Mouse (Mus musculus) neural tube, embryonic 10.5 days (tissue): ENCODE results near the gene Fbxw8.

Experiments
- DNase-seq: peaks from one replicate; pipeline ENCODE4 v3.0.0-alpha.2; 2017; ENCODE audit warnings: low spot score; ENCODE audit errors: extremely low spot score

Gene Fbxw8

DNA sequence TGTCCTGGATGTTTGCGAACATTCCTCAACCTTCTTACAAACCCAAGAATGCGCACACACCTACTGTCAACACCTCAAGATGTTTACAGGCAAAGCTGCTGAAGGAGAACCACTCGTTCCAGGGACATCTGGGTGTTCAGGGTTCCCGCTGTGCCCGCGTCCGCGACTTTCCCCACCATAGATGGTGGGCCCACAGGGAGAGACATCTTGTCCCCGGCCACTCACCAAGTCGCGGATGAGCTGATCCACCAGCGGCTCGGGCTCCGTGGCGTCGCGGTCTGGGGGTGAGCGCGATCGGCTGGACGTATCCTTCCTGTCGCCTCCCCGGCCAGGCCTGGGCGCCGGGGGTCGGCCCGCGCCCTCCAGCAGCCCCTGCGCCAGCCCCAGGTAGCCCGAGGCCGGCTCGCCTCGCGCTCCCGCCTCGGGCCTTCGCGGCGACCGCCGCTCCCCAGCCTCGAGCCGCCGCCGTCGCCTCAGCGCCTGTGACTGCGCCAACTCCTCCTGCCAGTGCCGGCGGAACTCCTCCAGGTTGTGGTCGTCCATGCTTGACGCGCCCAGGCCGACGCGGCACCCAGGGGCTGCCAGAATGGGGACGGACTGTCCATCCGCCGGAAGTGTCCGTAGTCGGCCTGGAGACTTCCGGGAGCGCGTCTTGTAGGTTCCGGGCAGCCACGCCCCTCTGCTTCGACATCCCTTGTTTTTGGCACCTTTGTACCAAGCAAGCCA, at the start of gene Fbxw8:
Gene Fbxw8 (minus strand): TSS at position 626 of the 726 bp plus-strand sequence.
- DNase-seq: peak; percentile 95

DNA sequence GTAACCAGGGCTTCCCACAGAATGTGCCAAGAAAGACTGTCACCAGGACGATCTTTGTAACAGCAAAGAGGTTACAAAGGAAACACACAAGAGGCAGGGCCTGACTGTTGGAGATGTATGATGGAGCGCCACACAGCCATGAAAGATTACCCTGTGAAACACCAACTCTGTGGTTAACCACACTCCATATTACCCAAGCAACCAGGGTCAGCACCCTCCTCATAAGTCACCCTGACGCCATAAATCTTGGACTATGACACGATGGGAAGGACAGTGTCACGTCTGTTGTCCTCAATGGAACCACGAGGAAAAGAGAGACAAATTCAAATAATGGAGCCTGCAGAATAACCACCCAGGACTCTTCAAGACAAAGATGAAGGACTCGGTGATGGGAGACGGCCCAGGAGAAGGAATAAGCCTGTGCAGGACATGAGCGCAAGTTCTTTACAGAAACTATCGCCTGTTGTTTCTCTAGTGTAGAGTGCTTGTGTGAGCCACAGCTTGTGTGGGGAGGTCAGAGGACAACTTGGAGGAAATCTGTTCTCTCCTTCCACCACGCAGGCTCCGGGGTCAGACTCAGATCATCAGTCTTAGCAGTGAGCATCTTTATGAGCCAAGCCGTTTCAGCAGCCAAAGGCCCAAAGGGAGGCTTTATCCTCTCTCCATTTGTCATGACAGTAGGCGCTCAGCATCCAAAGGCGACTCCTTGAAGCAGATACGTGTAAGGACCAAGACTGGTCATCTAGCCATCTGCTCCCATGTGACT, 49.6 kb upstream of the Fbxw8 start:
- peak; percentile 25 for DNase-seq

DNA sequence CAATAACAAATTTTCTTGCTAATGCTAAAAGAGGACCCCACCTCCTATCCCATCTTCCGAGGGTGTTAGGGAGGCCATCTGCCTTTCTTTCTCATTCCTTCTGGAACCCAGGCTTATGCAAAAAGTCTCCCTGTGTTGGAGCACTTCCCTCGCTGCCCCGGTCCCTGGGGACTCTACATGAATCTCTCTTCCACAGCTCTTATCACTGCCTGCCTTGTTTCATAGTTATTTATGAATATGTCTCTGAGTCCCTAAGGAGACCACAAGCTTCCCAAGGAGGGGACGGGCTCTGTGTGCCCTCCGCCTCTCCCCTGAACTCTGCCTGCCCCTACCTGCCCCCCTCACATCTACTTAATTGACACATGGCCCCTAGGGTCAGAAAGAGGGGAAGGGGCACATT, 44.4 kb upstream of the Fbxw8 start:
- DNase-seq: no peak

DNA sequence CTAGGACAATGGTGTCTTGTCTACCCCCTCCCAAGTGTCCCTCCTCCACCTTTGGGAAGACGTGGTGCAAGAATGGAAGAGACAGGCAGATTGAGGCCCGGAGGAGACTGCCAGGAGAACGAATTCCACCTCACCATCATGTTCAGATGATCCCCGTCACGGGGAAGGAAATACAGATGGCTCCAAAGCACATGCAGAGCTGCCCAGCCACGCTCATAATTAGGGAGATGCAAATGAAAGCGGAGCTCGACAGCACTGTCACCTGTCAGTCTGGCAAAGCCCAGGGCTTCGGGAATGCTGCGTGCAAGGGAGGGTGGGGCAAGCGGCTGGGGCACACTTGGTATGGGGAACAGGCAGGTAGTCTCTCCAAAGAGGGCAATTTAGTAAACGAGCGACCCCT, 42.2 kb upstream of the Fbxw8 start:
- DNase-seq: no peak

DNA sequence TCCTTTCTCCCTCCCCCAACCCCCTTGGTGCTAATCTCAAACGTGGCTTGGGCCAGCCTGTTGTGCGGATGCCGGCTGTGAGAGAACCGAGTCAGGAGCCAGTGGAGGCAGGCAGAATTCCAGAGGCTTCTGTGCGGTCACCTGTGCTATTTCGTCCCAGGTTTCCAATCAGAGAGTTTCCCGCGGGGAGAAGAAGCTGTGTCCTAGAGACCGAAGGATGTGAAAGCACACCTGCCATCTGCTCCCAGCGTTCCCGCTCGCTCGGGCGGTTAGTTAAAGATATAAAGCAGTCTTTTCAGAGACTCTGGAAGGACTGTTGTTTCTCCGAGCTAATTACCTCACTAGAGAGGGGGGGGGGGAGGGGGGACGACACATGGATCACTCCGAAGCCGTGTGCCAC, 37.0 kb upstream of the Fbxw8 start:
- DNase-seq: no peak

DNA sequence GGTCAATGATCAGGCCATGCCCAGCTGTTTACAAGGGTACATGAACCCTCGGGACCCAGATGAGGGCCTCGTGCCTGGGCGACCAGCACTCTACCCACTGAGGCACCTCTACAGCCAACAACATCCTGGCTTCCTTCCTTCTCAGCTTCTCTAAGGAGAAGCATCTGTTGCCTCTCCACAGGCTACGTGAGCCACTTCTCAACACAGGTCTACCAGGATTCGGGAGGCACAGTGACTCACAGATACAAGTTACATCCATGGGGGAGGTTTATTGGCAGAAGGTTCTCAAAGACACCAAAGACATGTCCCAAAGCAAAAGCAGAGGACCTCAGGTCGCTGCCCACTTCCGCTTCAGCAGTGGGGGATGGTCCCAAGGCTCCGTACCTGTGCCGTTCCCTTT, 35.2 kb upstream of the Fbxw8 start:
- DNase-seq: no peak

DNA sequence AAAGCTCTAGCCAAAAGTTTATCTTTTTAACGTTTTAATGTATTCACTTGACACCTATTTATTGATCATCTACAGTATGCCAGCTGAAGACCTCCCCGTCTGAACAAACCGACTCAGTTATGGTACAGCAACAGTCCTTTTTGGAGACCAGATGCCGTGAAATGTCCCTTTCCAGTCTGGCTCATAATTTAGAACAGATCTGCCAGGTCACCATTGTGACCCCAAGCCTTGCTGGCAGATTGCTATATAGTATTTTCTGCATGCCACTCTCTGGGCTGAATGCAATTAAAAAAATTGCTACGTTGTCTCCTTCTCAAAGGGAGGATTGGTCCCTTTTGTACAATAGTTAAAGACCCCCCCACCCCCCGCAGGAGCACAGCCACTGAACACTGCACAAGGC, 33.1 kb upstream of the Fbxw8 start:
- DNase-seq: no peak

DNA sequence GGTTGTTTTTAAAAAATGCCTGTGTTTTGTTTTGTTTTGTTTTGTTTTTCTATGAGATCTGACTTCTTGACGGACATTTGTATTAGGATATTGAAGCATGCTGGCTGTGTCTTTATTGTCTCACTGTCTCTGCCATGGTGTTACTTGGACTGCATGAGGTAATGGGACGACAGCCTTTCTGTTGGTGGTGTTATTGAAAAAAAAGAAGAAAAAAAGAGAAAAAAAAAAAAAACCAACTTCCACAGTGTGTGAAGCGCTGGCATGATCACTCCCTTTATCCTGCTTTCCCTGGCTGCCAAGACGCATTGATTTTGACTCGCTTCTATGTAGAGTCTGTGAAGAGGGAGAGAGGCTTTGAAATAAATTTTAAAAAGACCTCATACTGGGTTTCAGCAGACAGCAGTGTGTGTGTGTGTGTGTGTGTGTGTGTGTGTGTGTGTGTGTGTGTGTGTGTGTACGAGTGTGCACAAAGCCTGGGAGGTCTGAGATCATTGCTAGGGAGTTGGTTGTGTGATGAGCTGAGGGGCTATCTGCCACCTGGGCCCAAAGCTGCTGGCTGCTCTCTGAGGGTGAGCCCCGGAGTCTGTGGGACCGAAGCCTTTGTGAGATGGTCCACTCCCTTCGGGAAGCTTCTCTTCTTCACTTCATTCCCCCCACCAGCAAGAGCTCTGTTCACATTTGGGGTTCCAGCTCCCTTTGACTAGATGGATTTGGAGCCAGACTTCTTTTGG, 31.8 kb upstream of the Fbxw8 start:
- DNase-seq: no peak

DNA sequence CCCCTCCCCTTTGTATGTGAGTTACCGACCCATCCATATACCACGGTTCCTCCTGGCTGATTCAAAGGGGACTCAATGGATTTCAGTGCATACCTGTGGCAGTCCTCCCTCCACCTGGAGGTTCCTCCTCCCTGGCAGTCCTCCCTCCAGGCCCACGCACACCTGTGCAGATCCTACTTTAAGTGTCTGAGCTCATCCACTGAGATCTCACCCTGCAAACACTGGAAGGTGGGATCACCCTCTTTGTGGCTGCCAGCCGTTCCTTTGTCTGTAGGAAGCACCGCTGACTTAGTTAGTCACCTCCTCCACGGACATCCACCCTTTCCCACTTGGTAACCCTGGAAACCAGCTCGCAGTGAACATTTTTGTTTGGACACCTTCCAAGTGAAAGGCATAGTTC, 22.4 kb upstream of the Fbxw8 start:
- DNase-seq: no peak

DNA sequence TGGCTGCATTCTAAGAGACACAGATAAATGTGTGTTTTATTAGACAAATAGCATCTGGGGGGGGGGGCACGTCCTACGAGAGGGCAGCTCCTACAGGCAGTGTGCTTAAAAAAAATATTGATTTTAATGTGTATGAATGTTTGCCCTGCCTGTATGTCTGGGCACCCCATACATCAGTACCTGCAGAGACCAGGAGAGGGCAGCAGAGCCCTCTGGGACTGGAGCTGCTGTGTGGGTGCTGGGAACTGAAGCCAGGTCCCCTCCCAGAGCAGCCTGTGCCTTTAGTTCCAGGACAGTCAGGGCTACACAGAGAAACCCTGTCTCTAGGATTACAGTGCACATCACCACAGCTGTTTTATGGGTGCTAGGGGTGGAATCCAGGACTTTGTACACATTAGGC, 19.9 kb upstream of the Fbxw8 start:
- no peak for DNase-seq

DNA sequence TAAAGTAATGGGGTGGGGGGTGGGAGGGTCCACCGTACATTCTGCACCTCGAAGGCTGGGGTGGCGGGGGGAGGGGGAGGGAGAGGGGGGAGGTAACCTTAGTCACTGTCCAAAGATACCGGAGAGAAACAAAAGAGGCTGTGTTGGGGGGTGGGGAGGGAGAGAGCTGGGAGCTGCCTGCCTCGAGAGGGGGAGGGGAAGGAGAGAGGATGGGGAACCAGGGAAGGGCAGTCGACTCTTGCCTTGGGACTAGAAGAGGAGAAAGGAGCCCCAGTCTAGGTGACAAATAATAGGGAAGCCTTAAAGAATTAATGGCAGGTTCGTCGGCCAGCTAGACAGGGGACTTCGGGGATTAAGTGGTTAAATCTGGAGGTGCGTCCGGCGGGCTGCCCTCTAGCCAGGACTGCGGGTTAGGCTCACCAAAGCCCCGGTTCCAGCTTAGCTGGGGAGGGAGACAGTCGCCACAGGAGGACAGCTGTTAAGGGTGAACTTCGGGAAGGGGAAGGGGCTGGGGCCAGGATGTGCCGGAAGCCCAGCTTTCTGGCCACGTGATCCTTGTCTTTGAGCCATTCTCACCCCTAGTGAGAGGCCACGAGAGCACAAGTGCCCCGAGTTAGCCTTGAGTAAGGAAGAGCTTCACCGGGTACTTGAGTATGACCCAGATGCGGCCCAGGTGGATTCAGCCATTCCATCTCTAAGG, 19.2 kb upstream of the Fbxw8 start:
- DNase-seq: peak; percentile 50

DNA sequence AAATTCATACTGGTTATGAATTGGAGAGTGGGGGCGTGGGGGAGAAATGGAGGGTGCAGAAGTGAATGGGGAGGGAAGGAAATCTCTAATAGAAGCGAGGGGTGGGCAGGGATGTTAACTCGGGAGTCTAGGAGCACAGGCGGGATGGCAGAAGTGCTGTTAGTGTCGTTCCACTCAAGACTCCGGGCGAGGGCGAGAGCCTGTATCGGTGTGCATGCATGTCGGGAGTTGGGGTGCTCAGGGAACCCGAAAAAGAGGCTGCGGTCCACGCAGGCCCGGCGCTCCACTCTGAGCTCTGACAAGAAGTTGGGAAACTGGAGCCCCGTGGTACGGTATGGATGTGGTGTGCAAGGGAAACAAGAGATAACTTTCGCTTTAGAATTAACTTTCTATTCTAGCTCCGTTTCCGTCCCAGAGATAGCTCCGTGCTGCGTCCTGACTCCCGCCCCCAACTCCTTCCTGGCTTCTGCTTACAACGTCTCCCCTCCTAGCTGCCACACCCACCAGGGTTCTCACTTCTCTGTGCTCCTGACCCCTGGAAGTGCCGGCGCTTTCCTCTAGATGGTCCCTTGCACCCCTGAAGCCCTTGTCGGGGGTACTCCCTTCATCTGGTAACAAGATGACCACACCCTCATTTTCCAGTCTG, 16.9 kb upstream of the Fbxw8 start:
- DNase-seq: peak; percentile 47

DNA sequence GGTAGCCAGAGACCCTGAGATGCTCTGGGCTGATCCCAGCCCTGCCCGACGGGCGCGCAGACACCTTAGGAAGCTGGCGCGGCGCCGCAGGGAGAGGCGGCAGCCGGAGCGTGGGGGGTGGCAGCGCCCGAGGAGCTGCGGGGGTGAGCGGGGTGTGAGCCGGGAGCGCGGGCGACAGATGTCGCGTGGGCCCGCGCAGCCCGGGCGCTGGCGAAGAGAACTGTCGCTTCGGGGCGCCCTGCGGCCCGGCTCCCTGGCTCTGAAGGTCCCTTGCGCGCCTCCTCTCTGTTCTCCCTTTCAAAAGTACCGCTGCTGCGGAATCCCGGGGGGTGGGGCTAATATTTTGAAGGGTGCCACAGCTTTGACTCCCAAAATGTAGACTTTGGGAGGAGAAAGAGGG, 16.4 kb upstream of the Fbxw8 start:
- DNase-seq: peak; percentile 39

DNA sequence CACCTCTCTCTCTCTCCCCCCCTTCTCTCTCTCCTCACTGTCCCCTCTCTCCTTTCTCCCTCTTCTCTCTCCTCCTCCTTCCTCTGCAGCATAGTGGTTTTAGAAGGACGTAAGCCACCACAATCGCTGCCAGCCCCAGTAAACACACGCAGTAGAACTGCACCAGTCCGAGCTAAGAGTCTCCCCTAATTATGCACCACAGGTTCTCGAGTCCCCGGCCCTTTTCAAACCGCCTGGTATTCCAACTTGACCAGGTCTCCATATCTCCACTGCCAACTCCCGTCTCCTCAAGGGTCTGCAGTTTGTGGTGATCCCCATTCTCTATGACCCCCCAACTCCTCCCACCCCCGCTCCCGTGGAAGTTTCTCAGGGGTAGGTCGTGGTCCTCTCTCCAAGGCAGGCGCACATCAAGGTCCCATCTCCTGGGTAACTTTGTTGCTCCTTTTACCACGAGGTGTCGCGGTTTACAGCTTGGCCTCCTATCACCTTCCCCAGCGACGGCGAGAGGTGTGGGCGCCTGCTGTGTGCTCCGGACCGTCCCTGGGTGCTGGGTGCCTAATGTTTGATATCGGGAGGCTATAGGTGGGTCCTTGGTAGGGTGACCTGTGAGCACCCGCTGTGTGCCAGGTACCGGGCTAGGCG, 15.7 kb upstream of the Fbxw8 start:
- DNase-seq: peak; percentile 59

DNA sequence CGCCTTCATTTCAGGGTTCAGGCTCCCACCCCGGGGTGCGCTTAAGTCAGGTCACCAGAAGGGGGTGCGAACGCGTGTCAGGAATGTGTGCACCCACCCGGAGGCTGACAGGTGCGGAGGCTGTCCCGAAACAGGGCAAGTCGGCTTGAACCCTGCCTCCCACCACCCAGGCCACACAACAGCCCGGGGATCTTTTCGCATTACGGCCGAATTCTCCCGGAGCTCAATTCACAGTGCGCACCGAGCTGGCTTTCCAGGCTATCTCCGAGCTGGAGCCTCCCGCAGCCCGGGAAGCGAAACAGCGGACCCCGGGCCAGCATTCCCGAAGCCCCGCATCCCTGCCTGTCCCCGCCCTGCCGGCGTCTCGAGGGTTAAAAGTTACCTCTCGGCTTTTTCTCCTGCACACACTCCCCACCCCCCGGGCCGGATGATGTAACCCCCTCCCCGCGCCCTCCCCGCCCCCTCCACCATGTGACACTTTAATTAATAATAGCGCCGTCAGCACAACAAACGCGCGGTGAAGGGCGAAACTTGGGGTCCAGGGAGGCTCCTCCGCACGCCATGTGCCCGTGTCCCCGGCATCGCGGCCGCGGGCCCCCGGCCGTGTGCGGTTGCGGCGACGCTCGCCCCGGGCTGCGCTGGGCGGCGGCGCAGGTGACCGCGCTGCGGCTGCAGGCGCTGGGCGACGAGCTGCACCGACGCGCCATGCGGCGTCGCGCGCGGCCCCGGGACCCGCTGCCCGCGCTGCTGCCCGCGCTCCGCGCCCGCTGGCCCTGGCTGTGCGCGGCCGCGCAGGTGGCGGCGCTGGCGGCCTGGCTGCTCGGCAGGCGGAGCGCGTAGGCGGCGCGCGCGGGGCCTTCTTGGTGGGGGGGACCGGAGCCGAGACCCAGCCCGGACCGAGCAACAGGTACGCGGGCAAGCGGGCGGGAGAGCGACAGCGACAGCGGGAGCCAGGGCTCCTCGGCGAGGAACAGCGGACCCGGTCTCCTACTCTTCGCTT, 14.3 kb upstream of the Fbxw8 start:
- peak; percentile 55 for DNase-seq

DNA sequence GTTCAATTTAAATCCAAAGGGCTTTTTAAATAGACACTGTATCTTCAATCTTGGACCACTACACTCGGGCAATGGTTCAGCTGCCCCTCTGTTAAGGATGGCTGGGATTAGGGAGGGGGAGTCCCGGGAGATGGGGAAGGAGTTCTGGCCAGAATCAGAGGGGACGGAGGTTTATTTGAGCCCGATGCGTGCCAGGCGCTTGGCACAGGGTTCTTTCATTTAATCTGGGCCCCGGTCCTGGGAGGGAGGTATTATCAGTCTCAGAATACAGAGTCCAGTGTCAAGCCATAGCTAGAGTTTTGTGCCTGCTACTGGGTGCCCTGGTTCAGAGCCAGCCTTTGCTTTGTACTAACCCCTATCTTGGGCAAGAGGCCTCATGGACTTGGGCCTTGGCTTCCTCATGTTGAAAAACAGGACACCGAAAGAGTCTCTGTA, 12.3 kb upstream of the Fbxw8 start:
- no peak for DNase-seq

DNA sequence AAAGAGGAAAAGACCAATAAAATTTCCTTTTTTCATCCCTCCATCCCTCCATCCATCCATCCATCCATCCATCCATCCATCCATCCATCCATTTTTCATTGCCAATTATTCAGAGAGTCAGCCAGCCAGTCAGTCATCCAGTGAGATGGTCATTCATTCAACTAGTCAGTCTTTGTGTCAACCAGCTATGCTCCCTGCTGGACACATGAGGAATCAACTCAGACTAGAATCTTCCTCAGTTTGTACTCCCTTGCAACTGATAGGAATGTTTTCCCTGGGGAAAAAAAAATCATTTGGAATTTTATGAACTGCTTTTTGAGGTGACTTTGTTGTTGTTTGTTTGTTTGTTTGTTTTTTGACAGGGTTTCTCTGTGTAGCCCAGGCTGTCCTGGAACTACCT, 10.2 kb upstream of the Fbxw8 start:
- no peak for DNase-seq

DNA sequence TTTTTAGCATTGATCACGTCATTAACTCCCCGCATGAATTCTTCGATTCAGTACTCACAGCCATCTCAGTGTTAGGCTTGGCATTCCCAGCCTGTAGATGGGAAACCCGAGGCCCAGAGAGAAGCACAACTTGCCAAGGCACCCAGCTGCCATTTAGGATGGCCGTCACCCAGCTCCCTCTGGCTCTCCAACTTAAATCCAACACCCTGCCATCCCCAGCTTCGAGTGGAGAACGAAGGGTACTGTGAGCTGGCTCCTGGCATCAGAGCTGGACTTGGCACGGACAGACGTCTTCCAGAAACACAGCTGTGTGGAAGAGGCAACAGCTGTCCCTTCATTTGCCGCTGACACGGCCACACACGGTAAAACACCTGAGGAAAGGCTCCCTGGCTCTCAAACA, 9.3 kb upstream of the Fbxw8 start, which contains the start of gene Hrk:
Gene Hrk (plus strand): TSS at position 68 of the 400 bp plus-strand sequence.
- no peak for DNase-seq

DNA sequence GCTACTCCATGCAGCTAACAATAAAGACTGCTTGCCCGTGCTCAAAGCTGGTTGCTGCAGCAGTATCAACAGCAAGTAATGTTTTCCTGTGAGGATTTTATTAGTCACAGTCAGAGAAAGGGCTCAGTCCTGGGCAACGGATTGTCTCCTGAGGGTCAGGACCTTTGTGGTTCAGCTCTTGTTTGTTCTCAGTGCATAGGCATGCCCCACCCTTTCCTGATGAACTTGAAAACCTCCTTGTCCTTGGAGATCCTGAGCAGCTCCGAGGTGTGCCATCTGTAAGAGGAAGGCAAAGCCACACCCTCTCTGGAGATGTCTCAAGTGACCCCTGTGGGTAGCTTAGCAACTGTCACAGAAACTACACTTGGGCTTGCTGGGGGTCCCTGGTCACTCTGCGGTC, 5.4 kb upstream of the Fbxw8 start:
- DNase-seq: no peak
